Mouse (Mus musculus): ENCODE results near the gene Cnnm4.

Cnnm4 gene

GRCm38 (mm10) chr1:36541844-36542243 is 70.4 kb downstream of the Cnnm4 start:
- DNase-seq (ENCODE audit: low spot score in 2 of 2), result no peak

- no peak for DNase-seq (ENCODE audit: low spot score in 2 of 2)
Observed at GRCm38 (mm10) chr1:36542925-36543324, 71.5 kb downstream of the Cnnm4 start.

- no peak for DNase-seq (ENCODE audit: low spot score in 2 of 2)
Observed at GRCm38 (mm10) chr1:36545382-36545781, 74.0 kb downstream of the Cnnm4 start.

GRCm38 (mm10) chr1:36545845-36546600 is 74.6 kb downstream of the Cnnm4 start:
- peak; percentile 27 to 56 for DNase-seq (ENCODE audit: low spot score in 2 of 2)

- DNase-seq (ENCODE audit: low spot score in 2 of 2), result peak; percentile 96
Observed at GRCm38 (mm10) chr1:36546888-36547471, 75.6 kb downstream of the Cnnm4 start, which contains the start of gene Ankrd39. TSS of gene Ankrd39 (minus strand) at chr1:36547445.

GRCm38 (mm10) chr1:36547981-36548598 is 76.7 kb downstream of the Cnnm4 start:
- DNase-seq (ENCODE audit: low spot score in 2 of 2), result no peak

GRCm38 (mm10) chr1:36548771-36549170 is 77.4 kb downstream of the Cnnm4 start:
- DNase-seq (ENCODE audit: low spot score in 2 of 2), result no peak

GRCm38 (mm10) chr1:36549491-36549890 is 78.1 kb downstream of the Cnnm4 start:
- no peak for DNase-seq (ENCODE audit: low spot score in 2 of 2)

- no peak for DNase-seq (ENCODE audit: low spot score in 2 of 2)
Observed at GRCm38 (mm10) chr1:36550075-36550863, 78.8 kb downstream of the Cnnm4 start.

GRCm38 (mm10) chr1:36551904-36552303 is 80.5 kb downstream of the Cnnm4 start:
- DNase-seq (ENCODE audit: low spot score in 2 of 2), result no peak

GRCm38 (mm10) chr1:36552506-36552905 is 81.1 kb downstream of the Cnnm4 start:
- no peak for DNase-seq (ENCODE audit: low spot score in 2 of 2)

- DNase-seq (ENCODE audit: low spot score in 2 of 2), result no peak
Observed at GRCm38 (mm10) chr1:36554633-36555399, 83.4 kb downstream of the Cnnm4 start.

- no peak for DNase-seq (ENCODE audit: low spot score in 2 of 2)
Observed at GRCm38 (mm10) chr1:36555798-36556395, 84.5 kb downstream of the Cnnm4 start.

GRCm38 (mm10) chr1:36556553-36557456 is 85.4 kb downstream of the Cnnm4 start:
- peak; percentile 84 to 94 for DNase-seq (ENCODE audit: low spot score in 2 of 2)

- DNase-seq (ENCODE audit: low spot score in 2 of 2), result peak in 1 of 2 experiments; percentile 31
Observed at GRCm38 (mm10) chr1:36557457-36558011, 86.1 kb downstream of the Cnnm4 start.
